Mouse (Mus musculus) cerebellum, postnatal 25 days (tissue): ENCODE measurements around the gene Mecom.

Experiments
- DNase-seq, 2 experiments: peaks; one replicate each; pipeline ENCODE4 v3.0.0; 2021; ENCODE audit warnings: mixed read lengths in 2 of 2

The Mecom gene

DNA sequence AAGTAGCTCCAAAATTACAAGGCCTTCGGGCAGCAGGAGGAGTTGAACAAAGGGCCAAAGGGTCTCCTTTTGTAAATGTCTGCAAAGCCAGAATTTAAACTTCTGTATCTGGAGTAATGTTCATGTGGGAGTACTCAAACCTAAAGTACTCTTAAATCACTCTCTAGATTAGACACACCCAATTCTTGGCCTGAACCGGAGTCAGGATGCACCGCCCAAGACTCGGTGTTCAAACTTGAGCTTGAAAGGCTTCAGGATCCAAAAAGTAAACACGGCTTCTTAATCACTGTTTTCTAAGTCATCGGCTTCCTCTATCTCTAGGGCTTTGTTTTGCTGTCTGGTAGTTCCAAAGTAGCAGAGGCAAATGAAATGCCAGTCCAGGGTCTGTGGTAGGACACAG is 67.3 kb downstream of the Mecom start:
- DNase-seq = no peak

- DNase-seq = no peak
Observed at GRCm38 (mm10) chr3:30478252-30478651, 69.6 kb downstream of the Mecom start.

DNA sequence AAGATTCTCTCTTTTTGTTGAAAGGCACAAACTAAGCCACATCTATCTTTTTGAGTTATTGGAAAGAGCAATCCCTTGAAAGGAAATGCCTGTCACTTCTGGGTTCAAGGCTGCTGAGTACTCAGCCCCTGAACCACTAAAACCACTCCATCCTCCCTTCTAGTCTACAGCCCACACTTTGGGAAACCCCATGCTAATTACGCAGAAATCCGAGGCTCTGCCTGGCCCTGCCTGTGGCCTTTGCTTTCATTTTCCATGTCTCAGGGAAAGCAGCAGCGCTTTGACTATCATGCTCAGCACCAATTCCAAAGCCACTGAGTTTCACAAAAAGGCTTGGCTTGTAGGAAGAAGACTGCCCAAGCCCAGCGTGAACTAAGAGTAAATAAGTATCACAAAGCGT is 70.8 kb downstream of the Mecom start:
- DNase-seq = no peak

DNA sequence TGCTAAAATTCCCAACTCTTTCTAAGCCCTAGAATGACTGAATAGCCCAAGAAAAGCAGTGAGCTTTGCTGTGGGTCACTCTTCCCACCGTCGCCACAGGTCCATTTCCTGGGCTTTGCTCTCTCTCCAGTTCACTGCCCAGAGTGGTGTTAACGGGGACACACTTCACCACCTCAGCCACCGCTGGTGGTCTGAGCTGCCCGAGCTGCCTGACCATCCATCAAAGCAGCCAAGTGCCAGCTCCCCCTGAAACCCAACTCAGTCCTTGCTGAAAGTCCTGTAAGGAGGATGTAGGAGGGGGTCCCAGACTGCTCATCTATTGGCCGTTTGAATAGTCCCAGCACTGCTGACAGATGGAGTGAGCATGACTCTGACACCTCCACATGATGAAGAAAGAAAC is 72.2 kb downstream of the Mecom start:
- DNase-seq = no peak

DNA sequence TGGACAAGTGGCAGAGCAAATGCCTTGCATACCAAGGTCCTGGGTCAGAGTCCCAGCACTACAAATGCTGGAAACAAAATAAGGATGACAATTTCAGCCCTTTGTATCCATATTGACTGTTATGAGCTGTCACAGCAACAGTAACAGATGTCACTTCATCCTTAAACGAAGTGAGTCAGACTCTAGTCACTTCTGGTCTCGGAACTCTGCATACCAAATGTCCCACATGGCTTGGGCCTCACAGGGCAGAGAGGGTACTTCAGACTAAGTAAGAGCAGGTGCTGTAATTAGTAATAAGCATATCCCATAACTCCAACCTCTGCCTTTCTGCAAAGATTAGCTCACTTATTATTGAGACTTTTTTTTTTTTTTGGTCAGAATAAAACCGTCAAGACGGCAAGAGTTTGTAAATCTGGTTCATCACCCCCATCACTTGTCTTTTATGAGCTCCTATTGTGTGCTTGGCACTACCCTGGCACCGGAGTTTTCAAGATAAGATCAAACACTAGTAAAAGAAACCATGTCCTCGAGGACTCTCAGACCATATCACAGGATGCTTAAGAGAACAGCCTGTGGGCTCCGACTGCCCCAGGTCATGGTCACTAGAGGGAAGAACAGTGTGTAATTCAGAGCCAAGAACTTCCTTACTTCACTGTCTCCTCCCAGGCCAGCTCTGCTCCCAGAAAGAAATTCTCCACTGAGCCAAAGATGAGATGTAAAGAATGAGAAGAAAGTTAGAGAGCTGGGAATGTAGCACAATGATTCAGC is 79.6 kb downstream of the Mecom start:
- no peak for DNase-seq

GRCm38 (mm10) chr3:30466031-30466650 is 81.7 kb downstream of the Mecom start:
- DNase-seq = no peak

- no peak for DNase-seq
Observed at GRCm38 (mm10) chr3:30464497-30464896, 83.3 kb downstream of the Mecom start.

GRCm38 (mm10) chr3:30461831-30462230 is 86.0 kb downstream of the Mecom start:
- no peak for DNase-seq

- no peak for DNase-seq
Observed at GRCm38 (mm10) chr3:30460890-30461578, 86.8 kb downstream of the Mecom start.

DNA sequence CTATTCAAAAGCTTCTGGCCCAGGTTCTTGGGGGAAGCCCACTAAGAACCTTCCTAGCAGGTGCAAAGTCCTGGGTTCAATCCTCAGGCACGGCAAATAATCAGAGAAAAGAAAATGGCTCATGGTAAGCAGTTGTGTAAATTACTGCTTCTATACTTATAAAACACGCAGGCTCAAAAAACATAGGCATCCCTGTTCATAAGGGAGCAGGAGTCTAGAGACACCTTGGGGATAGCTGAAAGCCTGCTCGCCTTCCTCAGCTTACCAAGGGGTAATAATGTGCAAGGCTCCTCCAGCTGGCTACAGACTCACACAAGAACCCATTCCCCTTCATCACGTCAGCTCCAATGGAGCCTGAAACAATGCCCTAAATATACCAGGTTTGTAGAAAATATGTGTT is 88.2 kb downstream of the Mecom start:
- no peak for DNase-seq

- no peak for DNase-seq
Observed at GRCm38 (mm10) chr3:30457975-30458678, 89.7 kb downstream of the Mecom start.

DNA sequence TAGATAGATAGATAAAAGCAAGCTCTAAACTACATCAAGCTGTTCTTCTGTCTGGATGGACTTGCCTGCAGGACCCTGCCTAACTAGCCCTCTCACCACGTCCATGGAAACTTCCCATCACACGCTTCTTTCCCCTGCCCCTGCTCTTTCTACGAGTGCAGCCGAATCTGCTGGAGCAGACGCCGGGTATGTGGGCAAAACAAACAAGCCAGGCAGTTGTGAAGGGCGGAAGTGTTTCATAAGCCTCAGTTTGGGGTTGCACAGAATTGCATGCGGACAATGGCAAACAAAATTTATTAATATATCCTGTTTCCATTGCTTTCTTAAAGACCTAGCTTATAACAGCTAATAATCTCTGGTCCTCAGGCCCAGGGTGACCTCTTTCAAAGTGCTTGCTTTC is 91.9 kb downstream of the Mecom start:
- no peak for DNase-seq

- DNase-seq = no peak
Observed at GRCm38 (mm10) chr3:30453546-30454455, 94.0 kb downstream of the Mecom start.

DNA sequence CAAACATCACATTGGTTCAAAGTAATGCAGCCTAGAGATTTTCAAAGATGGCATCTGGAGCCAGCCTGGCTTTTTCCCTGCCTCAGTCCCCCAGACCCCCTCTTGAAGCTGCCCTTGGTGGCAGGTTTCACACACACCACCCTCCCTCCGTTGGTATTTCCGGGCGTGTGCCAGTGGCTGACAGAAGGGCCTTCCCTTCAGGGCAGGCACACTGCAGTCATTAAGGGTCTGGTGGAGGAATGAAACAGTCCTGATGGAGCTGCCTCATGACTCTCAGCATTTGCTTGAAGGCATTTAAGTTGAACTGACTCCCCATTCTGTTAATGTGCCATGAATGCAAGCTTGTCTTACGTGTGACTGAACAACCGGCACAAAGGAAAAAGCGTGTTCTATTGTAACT is 94.8 kb downstream of the Mecom start:
- DNase-seq = no peak

- no peak for DNase-seq
Observed at GRCm38 (mm10) chr3:30452511-30452910, 95.3 kb downstream of the Mecom start.

- no peak for DNase-seq
Observed at GRCm38 (mm10) chr3:30450206-30450965, 97.4 kb downstream of the Mecom start.

DNA sequence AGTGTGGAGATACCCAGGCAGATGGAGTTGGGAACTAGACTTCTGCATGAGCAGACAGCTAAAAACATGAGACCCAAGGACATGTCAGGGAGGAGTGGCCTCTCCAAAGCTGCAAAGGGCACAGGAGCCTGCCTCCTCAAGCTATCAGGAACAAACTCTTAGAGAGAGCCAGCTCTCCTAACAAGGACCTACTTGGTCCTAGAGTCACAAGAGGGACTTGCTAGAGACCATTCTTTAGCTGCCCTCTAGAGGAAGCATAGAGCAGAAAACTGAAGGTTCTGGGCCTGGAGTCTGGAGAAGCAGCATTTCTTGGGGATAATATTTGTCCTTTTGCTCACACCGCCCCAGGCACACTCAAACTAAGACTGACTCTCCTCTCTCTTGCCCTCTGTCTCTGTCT is 99.2 kb downstream of the Mecom start:
- no peak for DNase-seq

- no peak for DNase-seq
Observed at GRCm38 (mm10) chr3:30445970-30446442, 101.8 kb downstream of the Mecom start.

GRCm38 (mm10) chr3:30445247-30445969 is 102.4 kb downstream of the Mecom start:
- no peak for DNase-seq

GRCm38 (mm10) chr3:30441646-30442045 is 106.2 kb downstream of the Mecom start:
- no peak for DNase-seq

DNA sequence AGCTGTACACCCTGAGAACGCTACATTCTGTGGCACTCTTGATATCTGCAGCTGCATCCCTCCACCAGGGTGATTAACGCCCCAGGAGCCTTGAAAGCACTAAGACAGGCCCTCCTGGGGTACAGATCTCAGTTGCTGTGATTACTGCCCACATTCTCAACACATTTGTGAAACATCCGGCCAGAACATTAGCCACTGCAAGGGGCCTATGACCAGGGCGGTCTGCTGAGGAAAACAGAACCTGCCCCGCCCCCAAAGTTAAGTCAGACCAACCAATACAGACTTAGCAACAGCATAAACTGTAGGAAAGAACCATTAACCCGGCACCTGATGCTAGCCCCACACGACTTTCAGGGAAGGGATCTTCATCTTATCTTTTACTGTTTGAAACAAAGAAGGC is 109.8 kb downstream of the Mecom start:
- no peak for DNase-seq
